Mouse (Mus musculus): ENCODE data around the gene Rnf227. TPM values are rescaled to one million over a fixed set of nuclear protein-coding genes. Genes with fewer than 3 reads are reported as not detected.

Rnf227 gene
- polyA plus RNA-seq, 1 experiment = 135 TPM

DNA sequence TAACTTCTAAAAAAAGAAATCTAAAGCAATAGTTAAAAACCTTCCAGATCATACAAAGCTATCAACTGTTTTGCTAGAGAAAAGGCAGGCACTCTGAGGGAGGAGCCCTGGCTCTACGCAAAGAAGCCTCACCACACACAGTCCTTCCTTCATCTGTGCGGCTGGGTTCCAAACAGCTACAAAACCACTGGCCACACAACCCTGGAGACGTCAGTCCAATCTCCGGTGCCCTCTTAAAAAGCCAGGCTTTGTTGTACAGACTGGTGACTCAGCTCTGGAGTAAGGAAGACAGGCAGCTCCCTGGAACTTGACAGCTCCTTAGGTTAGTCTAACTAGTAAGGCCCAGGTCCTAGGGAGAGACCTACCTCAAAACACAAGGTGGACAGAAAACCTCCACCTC lies 35.4 kb downstream of the Rnf227 start:
- DNase-seq = no peak
- Histone ChIP-seq H3K27me3 (ENCODE audit: control insufficient read depth, insufficient read depth, low read length) (no peaks in the 10 kb centered on the region), H3K4me1 (ENCODE audit: control insufficient read depth, insufficient read depth, low read length) (peaks cover 17% of the 10 kb centered on the region), H3K27ac (ENCODE audit: insufficient read depth, low read length) (no peak overlapping the region), H3K4me3 (replicated peaks; ENCODE audit: insufficient read depth, low read depth, low read length) (no peak overlapping the region)
- TF ChIP-seq POLR2A (IDR thresholded peaks at IDR 0.05; ENCODE audit: borderline replicate concordance, insufficient read depth, low read length) (no peak), CTCF (IDR thresholded peaks at IDR 0.05; ENCODE audit: borderline replicate concordance, insufficient read depth, low read depth, low read length) (no peak)
- WGBS = 86% methylated on average over 4 of the region's 4 CpGs

DNA sequence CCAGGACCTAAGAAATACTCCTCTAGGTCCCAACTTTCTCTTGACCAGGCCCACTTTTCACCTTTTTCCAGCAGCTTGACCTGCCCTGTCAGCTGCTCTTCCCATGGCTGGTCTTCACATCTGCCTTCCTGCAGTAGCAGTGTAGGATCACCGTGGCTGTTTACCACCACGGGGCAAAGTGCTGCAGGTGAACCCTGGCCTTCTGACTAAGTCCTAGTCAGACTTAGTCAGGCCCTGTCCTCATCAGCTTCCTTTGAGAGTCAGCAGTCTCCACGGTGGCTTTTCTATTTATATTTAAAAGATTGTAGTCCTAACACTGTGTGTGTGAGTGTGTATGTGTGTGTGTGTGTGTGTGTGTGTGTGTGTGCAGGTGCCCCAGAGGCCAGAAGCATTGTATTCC lies 37.5 kb downstream of the Rnf227 start:
- Histone ChIP-seq H3K27me3 (ENCODE audit: control insufficient read depth, insufficient read depth, low read length) (no peaks in the 10 kb centered on the region), H3K4me3 (replicated peaks; ENCODE audit: insufficient read depth, low read depth, low read length) (no peak overlapping the region), H3K27ac (ENCODE audit: insufficient read depth, low read length) (no peak overlapping the region), H3K4me1 (ENCODE audit: control insufficient read depth, insufficient read depth, low read length) (peaks cover 19% of the 10 kb centered on the region)
- no peak for TF ChIP-seq CTCF (IDR thresholded peaks at IDR 0.05; ENCODE audit: borderline replicate concordance, insufficient read depth, low read depth, low read length)
- no peak for TF ChIP-seq POLR2A (IDR thresholded peaks at IDR 0.05; ENCODE audit: borderline replicate concordance, insufficient read depth, low read length)
- DNase-seq = no peak
- 84% methylated on average over 3 of the region's 3 CpGs for WGBS

DNA sequence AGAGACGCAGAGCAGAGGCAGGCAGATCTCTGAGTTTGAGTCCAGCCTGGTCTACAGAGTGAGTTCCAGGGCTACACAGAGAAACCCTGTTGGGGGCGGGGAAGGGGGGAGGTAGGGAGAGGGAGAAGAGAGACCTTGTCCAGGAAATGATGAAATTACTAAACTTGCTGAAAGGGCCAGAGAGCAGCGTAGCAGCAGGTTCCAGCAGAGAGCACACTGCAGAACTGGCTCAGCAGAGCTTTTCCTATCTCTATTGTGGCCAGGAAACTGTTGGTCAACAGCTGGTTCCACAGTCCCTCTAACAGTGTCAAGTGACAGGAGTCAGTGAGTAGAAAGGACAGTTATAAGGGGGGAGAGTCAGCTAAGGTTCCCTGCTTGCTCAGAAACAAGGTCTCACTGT lies 39.3 kb downstream of the Rnf227 start:
- no peak overlapping the region for H3K27ac ChIP-seq (ENCODE audit: insufficient read depth, low read length)
- TF ChIP-seq CTCF (IDR thresholded peaks at IDR 0.05; ENCODE audit: borderline replicate concordance, insufficient read depth, low read depth, low read length) = no peak
- TF ChIP-seq POLR2A (IDR thresholded peaks at IDR 0.05; ENCODE audit: borderline replicate concordance, insufficient read depth, low read length) = no peak
- DNase-seq = no peak
- peaks cover 15% of the 10 kb centered on the region for H3K4me1 ChIP-seq (ENCODE audit: control insufficient read depth, insufficient read depth, low read length)
- WGBS = 91% methylated on average over 3 of the region's 3 CpGs
- H3K27me3 ChIP-seq (ENCODE audit: control insufficient read depth, insufficient read depth, low read length) = no peaks in the 10 kb centered on the region
- H3K4me3 ChIP-seq (replicated peaks; ENCODE audit: insufficient read depth, low read depth, low read length) = no peak overlapping the region

DNA sequence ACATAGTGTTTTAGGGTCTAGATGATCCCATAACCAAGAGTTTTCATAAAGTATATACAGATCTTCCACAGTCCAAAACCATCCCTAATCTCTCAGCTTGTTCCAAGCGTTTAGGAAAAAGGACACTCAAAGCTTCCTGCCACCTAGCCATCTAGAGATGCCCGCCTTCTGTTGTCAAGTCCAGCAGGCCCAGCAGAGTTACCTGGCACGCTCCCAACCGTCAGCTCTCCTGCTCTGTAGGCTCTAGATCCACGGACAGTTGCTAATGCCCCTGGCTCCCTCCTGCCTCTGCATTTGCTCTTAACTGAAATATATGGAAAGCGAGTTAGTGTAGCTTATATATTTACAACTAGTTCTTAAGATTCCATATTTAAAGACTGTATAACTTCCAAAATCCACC lies 41.1 kb downstream of the Rnf227 start:
- peak; percentile 69 to 80 for DNase-seq
- no peak overlapping the region for H3K4me3 ChIP-seq (replicated peaks; ENCODE audit: insufficient read depth, low read depth, low read length)
- 12% methylated on average over 6 of the region's 6 CpGs for WGBS
- TF ChIP-seq CTCF (IDR thresholded peaks at IDR 0.05; ENCODE audit: borderline replicate concordance, insufficient read depth, low read depth, low read length) = no peak
- TF ChIP-seq POLR2A (IDR thresholded peaks at IDR 0.05; ENCODE audit: borderline replicate concordance, insufficient read depth, low read length) = no peak
- no peak overlapping the region for H3K27ac ChIP-seq (ENCODE audit: insufficient read depth, low read length)
- peaks cover 15% of the 10 kb centered on the region for H3K4me1 ChIP-seq (ENCODE audit: control insufficient read depth, insufficient read depth, low read length)
- no peaks in the 10 kb centered on the region for H3K27me3 ChIP-seq (ENCODE audit: control insufficient read depth, insufficient read depth, low read length)

DNA sequence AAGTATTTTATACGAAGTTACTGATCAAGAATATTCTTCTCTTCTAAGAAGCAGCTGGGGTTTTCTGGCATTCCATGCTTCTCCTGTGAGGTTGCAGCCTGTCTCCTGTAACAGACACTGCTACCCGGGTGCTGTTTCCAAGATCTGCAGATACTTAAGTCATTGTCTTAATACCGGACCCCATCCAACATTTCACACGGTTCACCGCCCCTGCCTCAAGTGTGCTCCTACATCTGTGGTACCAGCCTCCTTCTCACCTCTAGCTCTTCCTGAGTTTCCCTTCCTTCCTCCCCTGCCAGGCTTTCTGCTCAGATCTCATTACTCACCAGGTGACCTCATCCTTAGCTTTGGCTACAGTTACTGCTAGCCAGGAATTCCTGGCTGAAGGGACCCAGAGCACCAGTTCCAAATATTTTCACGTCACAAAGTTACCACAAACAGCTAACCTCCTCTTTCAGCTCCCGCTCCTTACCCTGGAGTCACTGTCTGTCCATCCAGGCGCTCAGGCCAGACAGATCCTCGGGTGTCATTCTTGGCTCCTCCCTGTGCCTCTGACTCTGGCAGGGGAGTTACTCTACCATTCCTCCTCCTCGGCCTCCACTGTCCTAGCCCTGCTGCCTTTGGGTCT lies 42.3 kb downstream of the Rnf227 start:
- Histone ChIP-seq H3K4me1 (ENCODE audit: control insufficient read depth, insufficient read depth, low read length) (peaks cover 15% of the 10 kb centered on the region), H3K4me3 (replicated peaks; ENCODE audit: insufficient read depth, low read depth, low read length) (no peak overlapping the region), H3K27ac (ENCODE audit: insufficient read depth, low read length) (no peak overlapping the region), H3K27me3 (ENCODE audit: control insufficient read depth, insufficient read depth, low read length) (no peaks in the 10 kb centered on the region)
- peak; percentile 33 to 70 for DNase-seq
- TF ChIP-seq POLR2A (IDR thresholded peaks at IDR 0.05; ENCODE audit: borderline replicate concordance, insufficient read depth, low read length) (no peak), CTCF (IDR thresholded peaks at IDR 0.05; ENCODE audit: borderline replicate concordance, insufficient read depth, low read depth, low read length) (no peak)
- WGBS = 15% methylated on average over 10 of the region's 10 CpGs

DNA sequence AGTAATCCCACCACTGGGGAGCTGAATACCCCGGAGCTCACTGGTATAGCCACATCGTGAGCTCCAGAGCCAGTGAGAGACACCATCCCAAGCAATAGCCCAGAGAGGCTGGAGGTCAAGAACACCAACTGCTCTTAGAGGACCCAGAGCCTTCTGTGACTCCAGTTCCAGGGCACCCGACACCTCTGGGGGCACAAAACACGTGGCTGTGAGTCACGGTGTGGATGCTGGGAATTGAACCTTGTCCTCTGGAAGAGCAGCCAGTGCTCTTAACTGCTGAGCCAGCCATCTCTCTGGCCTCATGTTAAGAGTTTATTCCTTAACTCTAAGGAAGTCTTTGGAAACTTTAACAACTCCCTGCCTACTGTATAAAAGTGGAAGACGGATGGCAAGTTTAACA lies 44.7 kb downstream of the Rnf227 start:
- 82% methylated on average over 6 of the region's 6 CpGs for WGBS
- no peak overlapping the region for H3K4me3 ChIP-seq (replicated peaks; ENCODE audit: insufficient read depth, low read depth, low read length)
- peaks cover 18% of the 10 kb centered on the region for H3K4me1 ChIP-seq (ENCODE audit: control insufficient read depth, insufficient read depth, low read length)
- no peak for DNase-seq
- H3K27me3 ChIP-seq (ENCODE audit: control insufficient read depth, insufficient read depth, low read length) = no peaks in the 10 kb centered on the region
- H3K27ac ChIP-seq (ENCODE audit: insufficient read depth, low read length) = no peak overlapping the region
- TF ChIP-seq CTCF (IDR thresholded peaks at IDR 0.05; ENCODE audit: borderline replicate concordance, insufficient read depth, low read depth, low read length) (no peak), POLR2A (IDR thresholded peaks at IDR 0.05; ENCODE audit: borderline replicate concordance, insufficient read depth, low read length) (no peak)

DNA sequence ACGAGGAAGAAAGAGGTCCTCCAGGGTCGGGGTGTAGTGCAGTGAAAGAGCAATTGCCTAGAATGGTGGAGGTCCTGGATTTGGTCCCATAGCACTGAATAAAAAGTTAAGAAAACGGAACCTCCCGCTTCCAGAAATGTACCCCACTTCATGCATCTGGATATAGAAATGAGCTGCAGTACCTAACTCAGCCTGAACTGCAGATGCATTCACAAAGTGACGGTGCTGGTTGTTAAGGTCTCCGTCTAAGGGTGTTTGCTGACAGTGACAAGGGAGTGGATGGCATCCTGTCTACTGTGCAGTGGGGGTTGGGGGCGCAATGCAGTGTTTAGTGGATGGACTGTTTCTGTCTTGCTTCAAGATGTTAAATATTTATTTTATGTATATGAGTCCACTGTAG lies 46.5 kb downstream of the Rnf227 start:
- Histone ChIP-seq H3K27ac (ENCODE audit: insufficient read depth, low read length) (no peak overlapping the region), H3K4me1 (ENCODE audit: control insufficient read depth, insufficient read depth, low read length) (peaks cover 12% of the 10 kb centered on the region), H3K27me3 (ENCODE audit: control insufficient read depth, insufficient read depth, low read length) (no peaks in the 10 kb centered on the region), H3K4me3 (replicated peaks; ENCODE audit: insufficient read depth, low read depth, low read length) (no peak overlapping the region)
- DNase-seq = no peak
- WGBS = 83% methylated on average over 7 of the region's 7 CpGs
- TF ChIP-seq CTCF (IDR thresholded peaks at IDR 0.05; ENCODE audit: borderline replicate concordance, insufficient read depth, low read depth, low read length) (no peak), POLR2A (IDR thresholded peaks at IDR 0.05; ENCODE audit: borderline replicate concordance, insufficient read depth, low read length) (no peak)

DNA sequence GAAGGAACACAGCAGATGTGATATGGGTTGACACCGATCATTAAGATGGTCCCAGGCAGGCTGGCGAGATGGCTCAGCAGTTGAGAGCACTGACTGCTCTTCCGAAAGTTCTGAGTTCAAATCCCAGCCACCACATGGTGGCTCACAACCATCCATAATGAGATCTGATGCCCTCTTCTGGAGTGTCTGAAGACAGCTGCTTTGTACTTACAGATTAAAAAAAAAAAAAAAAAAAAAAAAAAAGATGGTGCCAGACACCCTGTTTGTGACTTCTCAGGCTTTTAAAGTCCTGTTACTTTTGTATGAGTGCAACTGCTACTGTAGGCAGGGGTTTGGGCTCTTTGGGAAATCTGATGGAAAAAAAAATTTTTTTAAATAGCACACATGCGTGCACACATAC lies 48.4 kb downstream of the Rnf227 start:
- 94% methylated on average over 4 of the region's 4 CpGs for WGBS
- no peak for TF ChIP-seq CTCF (IDR thresholded peaks at IDR 0.05; ENCODE audit: borderline replicate concordance, insufficient read depth, low read depth, low read length)
- no peak for TF ChIP-seq POLR2A (IDR thresholded peaks at IDR 0.05; ENCODE audit: borderline replicate concordance, insufficient read depth, low read length)
- Histone ChIP-seq H3K27me3 (ENCODE audit: control insufficient read depth, insufficient read depth, low read length) (no peaks in the 10 kb centered on the region), H3K27ac (ENCODE audit: insufficient read depth, low read length) (no peak overlapping the region), H3K4me1 (ENCODE audit: control insufficient read depth, insufficient read depth, low read length) (0 out of 2 replicates have a peak, but pooled peaks cover 4% of the 10 kb centered on the region), H3K4me3 (replicated peaks; ENCODE audit: insufficient read depth, low read depth, low read length) (no peak overlapping the region)
- no peak for DNase-seq

Measured in cerebellum, adult 2 months (tissue).